Mouse (Mus musculus): ENCODE results near the gene Tenm3. TPM values are rescaled to one million over a fixed set of nuclear protein-coding genes. Genes with fewer than 3 reads are reported as not detected.
"Not testable (repeated sequence)": the region's sequence is repeated elsewhere in the genome, so short reads cannot be mapped to it uniquely, and the experiment has no call there.

The Tenm3 gene
- total and polyA plus RNA-seq, 3 experiments = 0.03 to 0.08 (median 0.07) TPM

- Histone ChIP-seq H3K9me3 (replicated peaks; ENCODE audit: low read length) (peaks cover 56% of the 10 kb centered on the region), H3K4me3 (replicated peaks in 1 of 3; ENCODE audit: low read depth in 2 of 3, low read length in 2 of 3, poor library complexity in 1 of 3) (no peak overlapping the region), H3K79me2 (replicated peaks; ENCODE audit: control insufficient read depth, extremely low read depth, insufficient read depth, poor library complexity, severe bottlenecking) (no peaks in the 10 kb centered on the region), H3K27me3 (replicated peaks) (no peaks in the 10 kb centered on the region), H3K27ac (ENCODE audit: insufficient read depth, low read depth) (no peak overlapping the region), H3K9ac (ENCODE audit: insufficient read depth, low read depth) (no peak overlapping the region), H3K4me1 (ENCODE audit: control insufficient read depth in 1 of 2, insufficient read depth in 2 of 2) (no peaks in the 10 kb centered on the region), H3K4me2 (ENCODE audit: insufficient read depth, low read depth, poor library complexity, severe bottlenecking) (no peak overlapping the region), H3K36me3 (replicated peaks in 1 of 2; ENCODE audit: control insufficient read depth in 1 of 2, insufficient read depth in 1 of 2, low read length in 1 of 2) (no peaks in the 10 kb centered on the region)
- TF ChIP-seq TCF12 (IDR thresholded peaks at IDR 0.05; ENCODE audit: low read depth, low read length) = no peak
- no peak for TF ChIP-seq PAX5 (IDR thresholded peaks at IDR 0.05; ENCODE audit: low read length)
- no peak for TF ChIP-seq USF2 (conservative IDR thresholded peaks at IDR 0.05; ENCODE audit: low read depth, low read length)
- TF ChIP-seq UBTF (IDR thresholded peaks at IDR 0.05; ENCODE audit: low read depth, low read length) = no peak
- no peak for TF ChIP-seq KAT2A (IDR thresholded peaks at IDR 0.05; ENCODE audit: insufficient replicate concordance, low read length)
- no peak for TF ChIP-seq E2F4 (IDR thresholded peaks at IDR 0.05; ENCODE audit: insufficient replicate concordance, low read depth, low read length)
- no peak for TF ChIP-seq MEF2A (IDR thresholded peaks at IDR 0.05; ENCODE audit: borderline replicate concordance, low read depth, low read length)
- TF ChIP-seq SMC3 (IDR thresholded peaks at IDR 0.05; ENCODE audit: low read depth, low read length) = no peak
- in situ Hi-C loops (cut with MboI; ENCODE audit: low pct_ligation_motif_present, low pct_unique_long_range_greater_than_20kb, low sequenced_read_pairs) = no loop called here
- dilution Hi-C loops (cut with MboI; ENCODE audit: extremely low pct_ligation_motif_present, extremely low pct_unique_long_range_greater_than_20kb, low sequenced_read_pairs) = no loop called here
- no peak for DNase-seq (ENCODE audit: extremely low read depth)
These were observed 662.8 kb downstream of the Tenm3 start for GRCm38 (mm10) chr8:48181000-48181399.

- dilution Hi-C loops (cut with MboI; ENCODE audit: extremely low pct_ligation_motif_present, extremely low pct_unique_long_range_greater_than_20kb, low sequenced_read_pairs); H3K9ac ChIP-seq (ENCODE audit: insufficient read depth, low read depth); in situ Hi-C loops (cut with MboI; ENCODE audit: low pct_ligation_motif_present, low pct_unique_long_range_greater_than_20kb, low sequenced_read_pairs); DNase-seq (ENCODE audit: extremely low read depth); H3K27me3 ChIP-seq (replicated peaks); H3K27ac ChIP-seq (ENCODE audit: insufficient read depth, low read depth); H3K36me3 ChIP-seq (replicated peaks in 1 of 2; ENCODE audit: control insufficient read depth in 1 of 2, insufficient read depth in 1 of 2, low read length in 1 of 2); H3K4me1 ChIP-seq (ENCODE audit: control insufficient read depth in 1 of 2, insufficient read depth in 2 of 2); H3K79me2 ChIP-seq (replicated peaks; ENCODE audit: control insufficient read depth, extremely low read depth, insufficient read depth, poor library complexity, severe bottlenecking); H3K4me3 ChIP-seq (replicated peaks in 1 of 3; ENCODE audit: low read depth in 2 of 3, low read length in 2 of 3, poor library complexity in 1 of 3); H3K4me2 ChIP-seq (ENCODE audit: insufficient read depth, low read depth, poor library complexity, severe bottlenecking): not testable (repeated sequence)
- peaks cover 56% of the 10 kb centered on the region for H3K9me3 ChIP-seq (replicated peaks; ENCODE audit: low read length)
These were observed 663.6 kb downstream of the Tenm3 start for GRCm38 (mm10) chr8:48180146-48180545.

GRCm38 (mm10) chr8:48178993-48179392, 664.8 kb downstream of the Tenm3 start:
- peaks cover 58% of the 10 kb centered on the region for H3K9me3 ChIP-seq (replicated peaks; ENCODE audit: low read length)
- no peaks in the 10 kb centered on the region for H3K27me3 ChIP-seq (replicated peaks)
- no peak overlapping the region for H3K4me2 ChIP-seq (ENCODE audit: insufficient read depth, low read depth, poor library complexity, severe bottlenecking)
- no peak overlapping the region for H3K4me3 ChIP-seq (replicated peaks in 1 of 3; ENCODE audit: low read depth in 2 of 3, low read length in 2 of 3, poor library complexity in 1 of 3)
- dilution Hi-C loops (cut with MboI; ENCODE audit: extremely low pct_ligation_motif_present, extremely low pct_unique_long_range_greater_than_20kb, low sequenced_read_pairs) (no loop called here), in situ Hi-C loops (cut with MboI; ENCODE audit: low pct_ligation_motif_present, low pct_unique_long_range_greater_than_20kb, low sequenced_read_pairs) (no loop called here)
- TF ChIP-seq ZC3H11A (IDR thresholded peaks at IDR 0.05; ENCODE audit: low read depth, low read length) (no peak), CHD2 (IDR thresholded peaks at IDR 0.05; ENCODE audit: low read length) (no peak)
- H3K36me3 ChIP-seq (replicated peaks in 1 of 2; ENCODE audit: control insufficient read depth in 1 of 2, insufficient read depth in 1 of 2, low read length in 1 of 2) = no peaks in the 10 kb centered on the region
- H3K4me1 ChIP-seq (ENCODE audit: control insufficient read depth in 1 of 2, insufficient read depth in 2 of 2) = no peaks in the 10 kb centered on the region
- no peak overlapping the region for H3K9ac ChIP-seq (ENCODE audit: insufficient read depth, low read depth)
- DNase-seq (ENCODE audit: extremely low read depth) = no peak
- no peak overlapping the region for H3K27ac ChIP-seq (ENCODE audit: insufficient read depth, low read depth)
- H3K79me2 ChIP-seq (replicated peaks; ENCODE audit: control insufficient read depth, extremely low read depth, insufficient read depth, poor library complexity, severe bottlenecking) = no peaks in the 10 kb centered on the region

Measured in CH12.LX (cell line).